ENCODE assay signal across 7 mouse cellular contexts in the genomic region with DNA sequence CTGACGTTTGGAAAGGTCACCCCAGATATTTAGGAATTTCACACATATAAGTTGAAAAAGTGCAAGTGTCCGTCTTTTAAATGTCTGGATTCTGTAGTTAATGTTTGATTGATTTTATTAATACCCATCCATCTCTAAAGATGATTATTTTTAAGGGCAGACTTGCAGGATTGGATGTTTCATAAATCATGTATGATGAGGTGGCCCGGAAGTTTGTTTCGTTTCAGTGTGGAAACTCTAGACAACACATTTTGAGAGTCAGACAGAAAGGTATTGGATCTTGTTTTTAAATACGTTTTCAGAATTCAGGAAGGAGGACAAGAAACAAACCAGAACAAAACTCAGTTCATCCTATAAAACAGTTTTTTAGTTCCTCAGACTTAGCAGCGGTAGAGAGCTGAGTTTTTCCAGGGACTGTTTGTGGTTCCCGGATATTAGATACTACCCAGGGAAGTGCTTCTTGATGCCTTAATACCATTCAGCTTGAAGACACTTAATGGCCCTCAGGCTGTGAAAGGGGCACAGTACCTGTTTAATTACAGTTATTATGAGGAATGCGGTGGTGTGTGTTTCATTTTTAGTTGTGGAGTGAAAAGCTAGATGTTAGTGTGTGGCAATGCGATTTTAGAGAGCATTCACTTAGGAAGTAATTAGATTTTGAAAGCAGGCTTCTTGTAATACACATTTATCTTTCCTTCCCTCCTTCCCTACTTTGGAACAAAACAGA. TPM values are rescaled to one million over a fixed set of nuclear protein-coding genes. Genes with fewer than 3 reads are reported as not detected.
DNase-seq lines count a peak whose midpoint lies in the region; ATAC-seq and TF ChIP-seq lines count a peak whose summit lies in the region.

No protein-coding gene starts in this region.

- peaks cover 5% of the 10 kb centered on the region for H3K4me1 ChIP-seq in spleen, adult 2 months (ENCODE audit: control insufficient read depth, insufficient read depth, insufficient read length)
- peaks cover 15% of the 10 kb centered on the region for H3K4me1 ChIP-seq in embryonic facial prominence, embryonic 15.5 days
- H3K4me1 ChIP-seq in limb, embryonic 11.5 days (ENCODE audit: control insufficient read depth, insufficient read depth, low read length): 0 out of 2 replicates have a peak, but pooled peaks cover 4% of the 10 kb centered on the region
- H3K4me1 ChIP-seq in stomach, embryonic 15.5 days: peaks cover 11% of the 10 kb centered on the region; the same call in 1 of the 2 replicates

- peak overlapping the region; percentile 77 for H3K4me2 ChIP-seq in embryonic facial prominence, embryonic 15.5 days (replicated peaks)
- peak overlapping the region; percentile 37 for H3K4me2 ChIP-seq in limb, embryonic 11.5 days (ENCODE audit: low read depth, severe bottlenecking)
- H3K4me2 ChIP-seq in stomach, embryonic 15.5 days: peak overlapping the region; percentile 76

- H3K9ac ChIP-seq in embryonic facial prominence, embryonic 15.5 days: peak overlapping the region; percentile 98
- peak overlapping the region; percentile 96 for H3K9ac ChIP-seq in limb, embryonic 11.5 days (ENCODE audit: low read length)
- peak overlapping the region; percentile 97; the same call in 1 of the 2 replicates for H3K9ac ChIP-seq in stomach, embryonic 15.5 days

- intact Hi-C loops in left cerebral cortex, postnatal 36 days (cut with DNase I): loop anchor here (5.0 to 10.0 kb wide), 3 partner anchors 51 to 208 kb away; a partner anchor contains a TSS

- 13% methylated on average over 9 of the region's 9 CpGs for whole genome bisulfite sequencing in spleen, adult 2 months
- WGBS in embryonic facial prominence, embryonic 15.5 days: 4% methylated on average over 9 of the region's 9 CpGs
- 11% methylated on average over 9 of the region's 9 CpGs for WGBS in limb, embryonic 11.5 days
- WGBS in stomach, embryonic 15.5 days: 8% methylated on average over 9 of the region's 9 CpGs

- no peak overlapping the region for H3K27ac ChIP-seq in spleen, adult 2 months (ENCODE audit: insufficient read depth, low read length)
- peak overlapping the region; percentile 96 for H3K27ac ChIP-seq in embryonic facial prominence, embryonic 15.5 days (replicated peaks)
- H3K27ac ChIP-seq in limb, embryonic 11.5 days (replicated peaks; ENCODE audit: low read depth, low read length): no peak overlapping the region
- H3K27ac ChIP-seq in stomach, embryonic 15.5 days: no peak overlapping the region

- no peaks in the 10 kb centered on the region; the same call in 1 of the 2 replicates for H3K27me3 ChIP-seq in spleen, adult 2 months (ENCODE audit: control insufficient read depth, insufficient read depth, low read length)
- H3K27me3 ChIP-seq in embryonic facial prominence, embryonic 15.5 days: peaks cover 4% of the 10 kb centered on the region
- H3K27me3 ChIP-seq in limb, embryonic 11.5 days (ENCODE audit: control insufficient read depth, insufficient read depth, low read length): no peaks in the 10 kb centered on the region
- no peaks in the 10 kb centered on the region for H3K27me3 ChIP-seq in stomach, embryonic 15.5 days (replicated peaks)

- no peaks in the 10 kb centered on the region for H3K9me3 ChIP-seq in embryonic facial prominence, embryonic 15.5 days (replicated peaks)
- no peaks in the 10 kb centered on the region for H3K9me3 ChIP-seq in limb, embryonic 11.5 days (ENCODE audit: control insufficient read depth, low read length)
- no peaks in the 10 kb centered on the region for H3K9me3 ChIP-seq in stomach, embryonic 15.5 days

- TF ChIP-seq CTCF in spleen, adult 2 months (IDR thresholded peaks at IDR 0.05; ENCODE audit: extremely low read depth, insufficient read depth, insufficient read length, insufficient replicate concordance): no peak

- ATAC-seq in embryonic facial prominence, embryonic 15.5 days (ENCODE audit: insufficient number of reproducible peaks, low FRiP score, low TSS enrichment, low read depth): no peak
- no peak for ATAC-seq in limb, embryonic 11.5 days (ENCODE audit: insufficient number of reproducible peaks, low FRiP score, low TSS enrichment, low read depth)
- ATAC-seq in stomach, embryonic 15.5 days (ENCODE audit: insufficient read depth, low FRiP score, low read depth): no peak

- H3K36me3 ChIP-seq in spleen, adult 2 months (ENCODE audit: control insufficient read depth, insufficient read depth, low read length): no peaks in the 10 kb centered on the region
- no peaks in the 10 kb centered on the region for H3K36me3 ChIP-seq in embryonic facial prominence, embryonic 15.5 days
- no peaks in the 10 kb centered on the region; the same call in 1 of the 2 replicates for H3K36me3 ChIP-seq in limb, embryonic 11.5 days (ENCODE audit: control insufficient read depth, insufficient read depth, low read length)
- no peaks in the 10 kb centered on the region for H3K36me3 ChIP-seq in stomach, embryonic 15.5 days

- peak in 1 of 2 experiments; percentile 12 for DNase-seq in spleen, adult 2 months (ENCODE audit: low read depth in 1 of 2, low spot score in 2 of 2)
- DNase-seq in spleen, postnatal 10 days (ENCODE audit: low spot score in 2 of 2): no peak
- no peak for DNase-seq in limb, embryonic 11.5 days (ENCODE audit: low spot score)
- DNase-seq in left cerebral cortex, postnatal 36 days (ENCODE audit: low spot score in 2 of 2): no peak
- DNase-seq in left cerebral cortex, adult 9 months (ENCODE audit: low spot score in 2 of 2): no peak

- peak overlapping the region; percentile 92 for H3K4me3 ChIP-seq in spleen, adult 2 months (ENCODE audit: extremely low read depth, insufficient read depth, insufficient read length)
- peak overlapping the region; percentile 76 for H3K4me3 ChIP-seq in embryonic facial prominence, embryonic 15.5 days (replicated peaks)
- peak overlapping the region; percentile 93 for H3K4me3 ChIP-seq in limb, embryonic 11.5 days (ENCODE audit: low read depth, low read length)
- peak overlapping the region; percentile 100 for H3K4me3 ChIP-seq in stomach, embryonic 15.5 days (replicated peaks)

- TF ChIP-seq POLR2A in spleen, adult 2 months (IDR thresholded peaks at IDR 0.05; ENCODE audit: low read depth, low read length): no peak

RNA-seq across cellular contexts. Expression of a gene that starts 1.1 kb away (rescaled TPM):
- 0.28 TPM in 1 of 2 replicates, not detected in the other for polyA plus RNA-seq in spleen, adult 2 months (2012; rRNA removed)
- 2.6 TPM in 1 of 2 replicates, not detected in the other for polyA plus RNA-seq in embryonic facial prominence, embryonic 15.5 days (2015; fragmentation: Nextera tagmentation; extraction: Ambion mirVana)
- polyA plus RNA-seq in limb, embryonic 11.5 days (2014; fragmentation: Nextera tagmentation; extraction: Ambion mirVana): 0.99 and 1.3 TPM in 2 replicates
- polyA plus RNA-seq in stomach, embryonic 15.5 days (2015; fragmentation: Nextera tagmentation; extraction: Ambion mirVana): 0.39 TPM in 1 of 2 replicates, not detected in the other
- total RNA-seq in left cerebral cortex, postnatal 36 days (2021): 1 to 10 TPM; 1.0 to 1.1 TPM

RNA-seq across cellular contexts. Expression of a gene that starts 1.6 kb away (rescaled TPM):
- polyA plus RNA-seq in spleen, adult 2 months (2012; rRNA removed): 34.2 and 55.0 TPM in 2 replicates
- polyA plus RNA-seq in embryonic facial prominence, embryonic 15.5 days (2015; fragmentation: Nextera tagmentation; extraction: Ambion mirVana): 91.9 and 93.5 TPM in 2 replicates
- polyA plus RNA-seq in limb, embryonic 11.5 days (2014; fragmentation: Nextera tagmentation; extraction: Ambion mirVana): 107 and 111 TPM in 2 replicates
- 91.3 and 91.4 TPM in 2 replicates for polyA plus RNA-seq in stomach, embryonic 15.5 days (2015; fragmentation: Nextera tagmentation; extraction: Ambion mirVana)
- 100 to 1,000 TPM; 106 to 114 TPM for total RNA-seq in left cerebral cortex, postnatal 36 days (2021)
